Mouse (Mus musculus): Measurements from ENCODE around the gene Kif5c. TPM values are rescaled to one million over a fixed set of nuclear protein-coding genes. Genes with fewer than 3 reads are reported as not detected.

Kif5c gene
- polyA plus RNA-seq, 1 experiment = 1.9 TPM

DNA sequence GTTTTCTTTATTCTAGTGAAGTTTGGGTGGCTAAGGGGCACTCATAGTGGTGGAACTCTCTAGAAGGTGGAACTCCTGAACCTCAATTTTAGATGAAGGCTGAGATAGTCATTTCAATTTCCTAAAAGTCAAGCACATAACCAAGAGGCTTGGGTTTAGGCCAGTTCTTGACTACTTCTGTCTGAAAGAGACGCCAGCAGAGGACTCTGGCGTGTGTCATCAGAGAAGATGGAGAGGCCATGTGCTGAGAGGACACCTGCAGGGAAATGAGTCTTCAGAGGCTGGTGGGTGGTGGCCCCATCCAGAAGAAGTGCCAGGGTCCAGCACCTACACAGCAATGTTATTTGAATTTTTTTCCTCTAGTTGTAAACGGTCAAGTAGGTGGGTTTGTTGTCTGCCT, 42.8 kb downstream of the Kif5c start:
- no peak for DNase-seq (ENCODE audit: low read depth)

DNA sequence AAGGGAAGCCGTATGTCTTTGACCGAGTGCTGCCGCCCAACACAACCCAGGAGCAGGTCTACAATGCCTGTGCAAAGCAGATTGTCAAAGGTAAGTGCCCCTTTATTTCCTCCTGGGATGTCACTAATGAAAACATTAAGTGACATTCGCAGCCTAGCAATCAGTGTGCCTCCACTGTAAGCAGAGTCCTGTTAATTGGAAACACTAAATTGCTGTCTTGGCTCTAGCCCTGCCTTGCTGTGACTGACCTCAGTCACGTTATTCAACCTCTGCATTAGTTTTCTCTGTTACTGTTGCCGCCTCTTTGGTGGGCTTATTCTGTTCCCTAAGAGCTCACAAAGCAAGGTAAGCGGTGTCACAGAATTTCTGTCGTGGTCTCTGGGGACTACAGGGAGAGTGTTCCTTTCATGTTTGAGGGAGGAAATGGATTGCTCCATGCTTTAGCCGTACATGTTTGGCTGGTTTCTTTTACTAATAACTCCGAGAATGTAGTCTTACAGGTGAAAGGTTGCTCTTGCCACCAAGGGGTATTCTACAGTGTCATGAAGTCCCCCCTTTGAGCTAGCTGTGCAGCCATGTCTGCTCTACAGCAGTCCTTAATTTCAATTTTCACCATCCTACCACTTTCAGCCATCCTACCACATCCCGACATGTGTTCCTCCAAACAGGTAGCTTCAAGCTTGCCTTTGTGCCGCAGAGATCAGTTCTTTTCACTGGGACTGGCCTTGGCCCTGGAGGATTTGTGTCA, 52.8 kb downstream of the Kif5c start:
- no peak for DNase-seq (ENCODE audit: low read depth)

DNA sequence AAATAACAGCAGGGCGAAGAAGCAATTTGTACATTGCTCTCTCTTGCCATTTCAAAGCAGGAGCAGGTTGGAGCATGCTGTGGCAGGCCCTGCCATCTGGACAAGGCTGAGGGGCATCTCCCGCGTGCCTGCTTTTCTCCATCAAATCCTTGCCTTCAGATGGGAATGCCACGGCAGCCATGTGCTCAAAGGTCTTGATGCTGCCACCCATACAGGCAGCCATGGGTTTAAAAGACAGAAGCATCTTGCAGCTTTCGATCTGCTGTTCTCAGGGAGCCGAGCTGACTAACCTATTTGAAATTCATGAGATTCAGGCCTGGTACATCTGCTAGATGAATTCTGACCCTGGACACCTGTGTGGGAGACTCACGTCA, 53.4 kb downstream of the Kif5c start:
- DNase-seq (ENCODE audit: low read depth) = no peak

DNA sequence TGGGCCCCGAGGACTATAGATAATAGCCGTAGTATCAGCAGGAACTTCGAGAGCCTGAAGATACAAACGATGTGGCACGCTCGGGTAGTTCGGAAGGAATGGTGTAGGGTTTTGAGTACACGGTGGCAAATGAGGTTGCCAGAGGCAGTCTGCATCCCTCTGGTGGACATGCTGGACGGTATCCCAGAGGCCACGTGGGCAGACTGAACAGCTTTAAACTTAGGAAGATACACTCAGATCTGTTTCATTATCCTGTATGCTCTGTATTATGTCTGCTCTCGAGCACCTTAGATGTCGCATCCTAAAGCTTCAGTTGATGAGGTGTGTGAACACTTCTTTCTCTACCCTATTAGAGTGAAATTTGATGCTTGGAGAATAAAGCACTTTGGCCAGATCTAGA, 56.9 kb downstream of the Kif5c start:
- no peak for DNase-seq (ENCODE audit: low read depth)

DNA sequence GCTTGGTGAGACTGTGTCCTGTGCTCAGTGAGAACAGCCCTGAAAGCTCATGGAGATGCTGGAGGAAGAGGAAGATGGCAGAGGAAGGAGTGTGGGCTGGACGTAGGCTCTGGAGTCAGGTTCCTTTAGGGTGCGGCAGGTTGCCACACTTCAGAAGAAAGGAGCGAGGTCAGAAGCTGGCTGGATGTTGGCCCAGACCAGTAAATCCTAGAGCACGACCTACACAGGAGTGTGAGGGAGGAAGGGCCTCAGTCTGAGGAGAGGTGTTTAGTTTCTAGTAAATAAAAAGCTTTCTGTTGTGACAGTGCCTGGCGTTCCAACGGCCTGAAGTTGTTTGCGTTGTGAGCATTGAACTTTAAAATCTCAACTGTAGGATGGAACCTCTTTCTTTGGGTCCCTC, 59.3 kb downstream of the Kif5c start:
- no peak for DNase-seq (ENCODE audit: low read depth)

DNA sequence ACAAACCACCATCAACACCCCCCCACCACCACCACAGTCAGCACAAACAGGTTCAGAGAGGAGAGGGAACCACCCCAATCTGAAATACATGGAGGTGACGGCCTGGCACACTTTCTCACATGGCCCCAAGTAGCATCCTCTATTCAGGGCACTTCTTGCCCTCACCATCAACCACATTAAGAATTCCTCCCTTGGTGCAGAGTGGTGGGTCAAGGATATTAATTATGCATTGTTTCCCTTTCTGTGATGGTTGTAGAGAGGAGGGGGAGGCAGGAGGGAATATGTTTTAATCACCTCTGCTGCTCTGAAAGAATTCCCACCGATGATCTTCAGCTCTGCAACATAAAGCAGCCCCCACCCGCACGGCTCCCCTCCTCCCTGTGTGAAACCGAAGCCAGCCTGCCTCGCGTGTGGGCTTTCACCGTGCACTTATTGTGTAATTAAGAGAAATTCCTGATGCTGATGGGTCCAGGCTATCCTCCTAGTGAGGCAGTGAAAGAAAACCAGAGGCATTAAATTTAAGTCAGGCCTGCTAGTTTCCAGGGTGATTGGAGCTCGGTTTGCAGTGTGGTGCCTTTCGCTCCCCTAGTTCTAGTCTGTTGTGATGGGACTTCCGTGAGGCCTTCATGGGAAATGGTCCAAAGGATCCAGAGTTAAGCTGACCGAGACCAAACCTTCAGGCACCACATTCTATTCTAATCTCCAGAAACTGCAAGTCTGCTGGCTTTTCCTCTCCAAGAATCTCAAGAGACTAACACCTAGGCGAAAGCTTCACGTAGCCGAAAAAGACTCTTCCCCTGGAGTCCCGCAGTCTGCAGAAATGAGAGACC, 60.3 kb downstream of the Kif5c start:
- no peak for DNase-seq (ENCODE audit: low read depth)

DNA sequence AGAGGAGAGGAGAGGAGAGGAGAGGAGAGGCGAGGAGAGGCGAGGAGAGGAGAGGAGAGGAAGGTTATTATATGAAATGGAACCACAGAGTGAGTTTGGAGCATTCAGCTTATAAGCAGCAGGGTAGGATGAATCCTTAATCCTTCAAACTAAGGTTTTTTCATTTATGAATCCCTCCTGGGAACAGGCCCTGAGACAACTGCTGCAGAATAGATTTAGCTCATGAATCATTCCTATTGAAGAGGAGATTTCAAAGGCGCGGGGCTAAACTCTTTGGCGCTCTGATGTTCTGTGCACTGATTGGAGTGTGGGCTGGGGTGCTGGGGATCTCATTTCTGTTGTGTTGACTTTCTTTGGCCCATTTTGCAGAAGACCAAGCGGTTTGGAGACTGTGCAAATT, 63.7 kb downstream of the Kif5c start:
- DNase-seq (ENCODE audit: low read depth) = no peak

DNA sequence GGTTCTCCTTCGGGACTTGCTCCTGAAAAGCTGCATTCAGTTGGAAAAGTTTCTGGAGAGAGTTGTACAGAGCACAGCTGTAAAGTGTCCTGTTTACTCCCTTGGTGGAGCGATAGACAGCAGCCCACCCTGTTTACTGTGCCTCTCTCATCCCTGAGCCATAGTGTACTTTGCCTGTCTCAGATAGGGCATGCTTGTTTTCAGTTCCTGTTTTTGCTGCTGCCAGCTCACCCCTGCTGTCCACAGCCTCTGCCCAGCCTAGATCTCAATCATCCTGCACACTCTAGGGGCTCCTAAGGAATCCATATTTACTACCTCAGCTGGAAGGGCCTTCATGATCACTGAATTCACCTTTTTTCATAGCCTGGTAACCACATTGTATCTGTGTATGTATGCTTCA, 65.7 kb downstream of the Kif5c start:
- DNase-seq (ENCODE audit: low read depth) = no peak

DNA sequence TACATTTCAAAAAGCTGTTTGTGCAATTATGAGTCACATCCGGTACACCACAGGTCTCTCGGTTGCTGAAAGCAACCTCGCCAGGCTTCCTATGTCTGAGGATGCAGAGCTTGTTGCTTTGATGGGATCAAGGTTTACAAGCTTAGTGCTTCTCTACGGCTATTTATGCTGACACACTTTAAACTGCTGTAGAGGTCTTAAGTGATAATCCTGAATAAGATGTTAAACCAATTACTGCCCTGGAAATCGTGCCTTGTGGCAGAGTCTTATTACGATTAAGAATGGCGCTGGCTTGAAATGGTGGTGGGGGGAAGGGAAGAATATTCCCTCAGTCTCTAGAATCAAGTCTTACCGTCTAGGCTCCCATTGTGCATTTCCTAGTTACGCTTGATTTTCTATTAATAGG, 71.3 kb downstream of the Kif5c start:
- DNase-seq (ENCODE audit: low read depth) = no peak

DNA sequence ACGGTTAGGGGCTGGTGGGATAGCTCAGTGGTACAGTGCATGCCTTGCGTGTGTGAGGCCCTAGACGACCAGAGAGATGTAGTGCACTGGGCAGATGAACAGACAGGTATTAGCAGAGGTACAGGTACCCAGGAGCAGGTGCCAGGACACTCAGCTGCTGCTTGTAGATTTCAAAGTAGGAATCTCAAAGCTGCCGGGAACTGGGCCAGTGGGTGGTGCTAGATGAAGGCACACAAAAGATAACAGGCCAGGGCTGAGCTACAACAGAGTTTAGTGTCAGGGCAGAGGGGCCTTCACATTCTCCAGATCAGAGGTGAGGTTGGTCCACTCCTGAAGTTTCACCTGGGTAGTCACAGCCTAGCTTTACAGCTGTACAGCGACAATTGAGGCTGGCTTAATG, 72.3 kb downstream of the Kif5c start:
- no peak for DNase-seq (ENCODE audit: low read depth)

DNA sequence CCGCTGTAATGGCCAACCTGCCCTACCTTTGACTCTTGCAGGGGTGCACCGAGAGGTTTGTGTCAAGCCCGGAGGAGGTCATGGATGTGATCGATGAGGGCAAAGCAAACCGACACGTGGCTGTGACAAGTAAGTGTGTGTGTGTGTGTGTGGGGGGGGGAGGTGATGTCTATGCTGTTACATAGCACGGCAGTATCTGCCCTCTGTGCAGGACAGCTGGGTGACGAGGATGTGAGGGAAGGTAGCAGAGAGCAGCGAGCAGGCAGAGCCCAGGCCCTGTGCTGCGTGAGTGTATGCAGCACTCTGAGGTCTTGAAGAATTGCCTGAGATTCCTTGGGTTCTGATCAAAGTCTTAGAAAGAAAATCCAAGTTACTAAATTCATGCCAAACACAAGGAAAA, 75.6 kb downstream of the Kif5c start:
- no peak for DNase-seq (ENCODE audit: low read depth)

DNA sequence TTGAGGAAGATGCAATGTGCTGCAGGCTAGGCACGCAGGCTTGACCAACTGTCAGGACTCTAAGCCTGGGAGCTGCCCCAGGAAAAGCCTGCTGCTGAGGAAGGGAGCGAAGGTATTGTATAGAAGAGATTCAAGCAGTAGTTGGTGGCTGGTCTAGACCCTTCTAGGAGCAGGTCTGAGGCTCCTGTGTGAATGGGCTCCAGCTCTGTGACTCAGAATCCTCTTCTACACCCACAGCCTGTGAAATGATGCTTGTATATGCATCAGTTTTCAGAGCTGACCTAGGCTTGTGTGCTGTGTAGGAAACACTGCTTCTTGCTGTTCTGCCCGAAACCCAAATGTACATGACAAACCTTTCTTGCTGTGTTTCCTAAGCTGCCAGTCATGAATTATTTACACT, 76.4 kb downstream of the Kif5c start:
- DNase-seq (ENCODE audit: low read depth) = no peak

DNA sequence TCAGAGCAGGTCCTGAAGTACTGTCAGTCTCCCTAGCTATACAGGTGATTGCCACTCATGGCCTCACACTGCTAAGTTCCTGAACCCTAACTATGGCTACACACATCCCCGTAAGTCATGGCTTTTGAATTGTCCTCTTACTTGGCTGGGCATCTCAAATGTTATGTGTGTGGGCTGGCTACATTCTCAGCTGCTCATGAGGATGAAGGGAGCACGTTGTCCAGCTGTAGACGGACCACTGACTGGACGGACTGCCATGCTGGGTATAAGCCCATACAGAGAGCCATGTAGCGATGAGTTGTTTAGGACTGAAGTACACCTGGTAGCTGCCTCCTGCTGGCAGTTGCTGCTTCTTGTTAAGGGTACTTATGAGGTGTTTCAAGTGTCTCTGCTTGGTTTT, 79.8 kb downstream of the Kif5c start:
- DNase-seq (ENCODE audit: low read depth) = no peak

DNA sequence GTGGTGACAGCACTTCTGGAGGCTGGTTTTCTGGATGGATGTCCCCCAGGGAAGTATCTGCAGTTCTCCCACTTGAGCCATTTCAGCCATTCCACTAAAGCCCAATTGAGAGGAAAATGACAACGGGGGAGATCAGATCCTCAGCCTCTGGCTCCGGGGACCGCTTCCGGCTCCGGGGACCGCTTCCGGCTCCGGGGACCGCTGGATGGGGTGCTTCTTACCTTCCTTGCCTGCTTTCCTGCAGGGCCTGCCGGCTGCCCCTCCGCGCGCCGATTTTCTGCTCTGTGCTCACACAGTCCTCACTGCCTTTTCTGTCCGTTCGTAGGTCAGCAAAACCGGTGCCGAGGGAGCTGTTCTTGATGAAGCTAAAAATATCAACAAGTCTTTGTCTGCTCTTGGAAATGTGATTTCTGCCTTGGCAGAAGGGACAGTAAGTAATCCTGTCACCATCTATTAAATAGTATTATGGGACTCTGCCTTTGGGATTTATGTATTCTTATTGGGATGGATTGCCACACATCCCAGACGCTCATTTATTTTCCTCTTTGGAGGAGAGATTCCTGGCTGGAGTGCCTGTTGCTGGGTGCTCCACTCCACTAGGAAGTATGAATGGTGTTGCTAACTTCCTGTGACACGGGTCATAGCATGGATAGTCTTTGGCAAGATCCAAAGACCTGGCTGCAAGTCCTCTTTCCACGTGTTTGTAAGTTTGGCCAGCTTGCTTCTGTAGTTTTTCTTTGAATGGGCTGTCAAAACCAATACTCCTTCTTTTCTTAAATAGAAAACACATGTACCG, 81.3 kb downstream of the Kif5c start:
- DNase-seq (ENCODE audit: low read depth) = no peak

DNA sequence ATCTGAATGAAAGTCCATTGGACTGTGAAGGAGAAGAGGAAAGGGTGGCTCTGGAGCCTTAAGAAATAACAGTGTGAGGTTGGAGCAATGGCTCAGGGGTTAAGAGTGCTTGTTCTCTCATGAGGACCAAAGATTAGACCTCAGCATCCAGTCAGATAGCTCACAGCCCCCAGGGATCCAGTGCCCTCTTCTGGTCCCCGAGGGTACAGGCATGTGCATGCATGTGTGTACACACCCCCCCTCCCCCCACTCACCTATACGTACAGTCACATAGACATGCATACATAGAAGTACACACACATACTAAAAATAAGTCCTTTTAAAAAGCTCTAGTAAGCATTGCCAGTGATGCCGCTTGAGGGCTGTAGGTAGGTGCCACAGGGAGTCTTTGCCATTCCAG, 91.1 kb downstream of the Kif5c start:
- DNase-seq (ENCODE audit: low read depth) = no peak

DNA sequence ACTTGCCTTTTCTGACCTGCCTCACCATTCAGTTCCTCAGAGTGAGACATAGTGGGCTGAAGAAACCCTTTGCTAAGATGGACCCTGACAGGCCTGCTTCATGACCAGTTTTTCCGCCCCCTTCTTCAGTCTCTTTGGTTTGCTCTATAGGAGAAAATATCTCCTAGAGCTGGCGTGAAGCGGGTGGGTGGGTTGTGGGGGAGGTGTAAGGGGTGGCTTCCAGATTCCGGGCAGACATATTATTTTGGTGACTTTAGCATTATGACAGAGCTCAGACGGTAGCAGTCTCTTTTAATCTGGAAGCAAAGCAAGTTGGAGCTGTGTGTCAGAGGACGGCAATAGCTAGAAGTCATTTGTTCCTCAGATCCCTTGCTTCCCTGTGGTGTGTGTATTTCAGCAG, 92.6 kb downstream of the Kif5c start:
- no peak for DNase-seq (ENCODE audit: low read depth)

DNA sequence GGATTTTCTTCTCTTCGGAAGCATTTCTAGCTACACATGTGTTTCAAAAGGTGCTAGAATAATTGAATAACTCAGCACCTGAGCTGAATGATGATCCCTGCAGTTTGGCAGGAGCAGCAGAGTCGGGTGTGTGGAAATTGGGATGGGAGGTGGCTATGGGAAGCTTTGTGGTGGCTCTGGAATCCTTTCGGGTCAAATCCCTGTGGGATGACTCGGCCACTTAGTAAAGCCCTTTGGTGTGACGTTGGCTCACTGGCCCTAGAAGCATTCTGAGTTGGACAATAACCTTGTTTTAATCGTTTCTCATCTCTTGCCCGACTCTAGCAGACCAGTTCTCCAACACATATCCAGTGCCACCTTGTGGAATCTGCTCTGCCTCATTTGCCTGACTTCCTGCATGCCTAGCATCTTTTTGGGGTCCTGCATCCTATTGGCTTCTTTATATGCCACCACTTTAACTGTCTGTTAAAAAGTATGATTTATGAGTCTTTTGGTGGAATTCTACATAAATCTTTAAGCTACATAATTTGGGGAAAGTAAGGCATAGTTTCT, 93.3 kb downstream of the Kif5c start:
- DNase-seq (ENCODE audit: low read depth) = no peak

DNA sequence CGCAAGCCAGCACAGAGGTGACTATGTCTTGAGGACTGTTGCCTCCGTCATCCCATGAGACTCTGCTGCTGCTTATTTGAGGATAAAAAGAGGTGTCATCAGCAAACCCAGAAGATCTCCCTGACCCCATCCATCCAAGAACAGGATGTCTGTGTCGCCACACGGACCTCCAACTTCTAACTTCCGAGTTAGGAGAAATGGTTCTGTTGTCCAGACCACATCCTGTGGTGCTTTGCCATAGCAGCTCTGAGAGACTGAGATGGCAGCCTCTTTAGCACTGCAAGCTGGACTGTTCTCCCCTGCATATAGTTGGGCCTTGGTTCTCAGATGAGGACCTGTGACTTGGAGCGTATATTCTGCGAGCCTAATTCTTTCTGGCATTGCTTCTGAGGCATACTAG, 97.4 kb downstream of the Kif5c start:
- no peak for DNase-seq (ENCODE audit: low read depth)

DNA sequence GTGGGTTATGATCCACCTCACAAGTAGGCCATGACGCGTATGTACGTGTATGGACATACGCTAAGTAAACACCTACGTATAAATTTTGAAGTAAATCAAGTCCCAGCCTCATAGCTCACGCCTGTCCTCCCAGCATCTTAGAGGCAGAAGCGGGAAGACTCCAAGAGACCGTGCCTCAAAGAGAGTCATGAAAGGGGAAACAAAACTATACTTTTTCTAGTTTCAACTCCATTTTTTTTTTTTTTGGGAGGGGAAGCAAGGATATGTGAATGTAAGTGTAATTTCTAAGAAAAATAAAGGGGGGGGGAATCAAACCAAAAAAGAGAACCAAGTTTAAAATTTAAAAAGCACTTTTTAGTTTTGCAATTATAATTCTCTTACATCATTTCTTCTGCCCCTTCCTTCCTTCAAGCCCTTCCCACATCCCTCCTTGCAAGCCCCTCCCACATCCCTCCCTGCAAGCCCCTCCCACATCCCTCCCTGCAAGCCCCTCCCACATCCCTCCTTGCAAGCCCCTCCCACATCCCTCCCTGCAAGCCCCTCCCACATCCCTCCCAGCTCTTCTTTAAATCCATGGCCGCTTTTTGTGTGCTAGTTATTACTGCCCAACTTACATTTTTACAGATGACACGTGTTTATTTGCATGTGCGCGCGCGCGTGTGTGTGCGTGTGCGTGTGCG, 98.5 kb downstream of the Kif5c start:
- no peak for DNase-seq (ENCODE audit: low read depth)

DNA sequence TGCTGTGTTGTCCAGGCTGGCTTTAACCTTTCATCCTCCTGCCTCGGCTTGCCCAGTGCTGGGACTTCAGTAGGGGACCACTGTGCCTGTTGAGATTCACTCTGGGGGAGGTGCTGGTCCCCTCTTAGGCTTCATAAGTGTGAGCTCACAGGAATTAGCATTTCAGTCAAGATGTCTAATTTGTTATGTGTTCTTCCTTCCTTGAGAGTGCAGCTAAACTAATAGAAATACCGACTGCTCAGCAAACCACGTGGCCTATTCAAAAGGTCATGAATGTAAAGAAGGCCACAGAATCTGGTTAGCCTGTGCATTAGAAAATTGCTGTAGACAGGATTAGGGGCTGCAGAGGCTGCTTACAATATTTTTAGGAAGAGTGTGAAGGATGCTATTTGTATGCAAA, 99.4 kb downstream of the Kif5c start:
- DNase-seq (ENCODE audit: low read depth) = no peak

DNA sequence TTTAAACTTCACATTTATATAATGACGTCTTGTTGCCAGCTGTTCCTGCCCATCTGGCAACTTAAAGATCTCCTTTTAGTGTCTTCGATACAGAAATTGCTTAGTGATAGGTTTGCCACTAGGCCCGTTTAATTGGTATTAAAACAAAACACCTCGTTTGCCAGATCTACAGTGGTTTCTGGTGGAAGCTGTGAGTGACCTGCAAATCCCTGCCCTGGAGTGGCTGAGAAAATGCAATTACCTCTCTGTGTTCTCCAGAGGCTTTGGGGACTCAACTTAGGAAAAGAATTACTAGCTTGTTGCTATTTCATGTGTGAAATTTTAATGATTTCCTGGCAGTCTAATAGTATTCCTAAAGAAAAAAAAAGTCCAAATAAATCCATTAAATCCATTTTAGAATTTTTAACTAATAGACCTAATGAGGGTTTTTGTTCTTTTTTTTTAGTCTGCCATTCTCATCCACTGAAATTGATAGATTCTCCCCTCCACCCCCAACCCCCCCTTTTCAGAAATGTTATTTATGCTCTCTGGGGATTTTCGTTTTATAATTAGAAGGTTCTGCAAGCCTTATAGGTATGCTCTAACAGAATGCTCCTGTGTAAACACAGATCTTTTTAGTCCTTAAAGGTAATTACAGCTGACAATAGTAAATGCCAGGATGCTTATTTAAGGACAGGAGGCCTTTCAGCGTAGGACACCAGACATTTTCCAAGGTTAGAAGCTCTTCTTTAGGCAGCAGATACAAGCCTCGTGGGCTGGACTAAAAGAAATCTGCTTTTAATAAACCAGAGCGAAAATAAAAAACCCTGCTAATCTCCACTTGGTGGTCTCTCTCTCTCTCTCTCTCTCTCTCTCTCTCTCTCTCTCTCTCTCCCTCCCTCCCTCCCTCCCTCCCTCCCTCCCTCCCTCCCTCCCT, 100.1 kb downstream of the Kif5c start:
- no peak for DNase-seq (ENCODE audit: low read depth)
